Mouse (Mus musculus) myocyte (in vitro differentiated cells): ENCODE results near the gene Mab21l3. TPM values are rescaled to one million over a fixed set of nuclear protein-coding genes. Genes with fewer than 3 reads are reported as not detected.

Experiments used
- H3K27me3 ChIP-seq: one replicate; pipeline ENCODE4 v1.6.1; 2011; ENCODE audit not compliant: control insufficient read depth, insufficient read depth, insufficient read length
- H3K36me3 ChIP-seq: one replicate; pipeline ENCODE4 v1.6.1; 2011; ENCODE audit not compliant: control insufficient read depth, insufficient read depth
- H3K4me2 ChIP-seq: one replicate; pipeline ENCODE4 v1.6.1; 2011; ENCODE audit warnings: low read depth, control low read depth
- H3K4me3 ChIP-seq: one replicate; pipeline ENCODE4 v1.5.1; 2011; ENCODE audit warnings: mild to moderate bottlenecking, control low read depth, moderate library complexity
- H3K79me2 ChIP-seq: one replicate; pipeline ENCODE4 v1.6.1; 2011; ENCODE audit not compliant: control insufficient read depth, insufficient read depth
- H3ac ChIP-seq: one replicate; pipeline ENCODE4 v1.6.1; 2011; ENCODE audit not compliant: control insufficient read depth, insufficient read length
- CEBPB ChIP-seq: IDR thresholded peaks from 2 replicates; pipeline ENCODE4 v1.6.1; 2011; ENCODE audit warnings: mild to moderate bottlenecking, moderate library complexity; ENCODE audit not compliant: poor library complexity, insufficient read depth, severe bottlenecking
- E2F4 ChIP-seq: IDR thresholded peaks from one replicate; pipeline ENCODE4 v1.6.1; 2011; ENCODE audit warnings: mild to moderate bottlenecking, control low read depth, moderate library complexity; ENCODE audit not compliant: insufficient read depth
- MAX ChIP-seq: IDR thresholded peaks from one replicate; pipeline ENCODE4 v1.6.1; 2011; ENCODE audit warnings: low read depth, mild to moderate bottlenecking, control low read depth
- MYOD1 ChIP-seq, 3 experiments: IDR thresholded peaks; one replicate each; pipeline ENCODE4 v1.6.1; 2011; ENCODE audit warnings: control low read depth in 2 of 3, low read depth in 2 of 3, mild to moderate bottlenecking in 2 of 3, moderate library complexity in 1 of 3; ENCODE audit not compliant: insufficient read length in 2 of 3, control insufficient read depth in 1 of 3
- MYOG ChIP-seq, 3 experiments: IDR thresholded peaks; one replicate each; pipeline ENCODE4 v1.6.1; 2011; ENCODE audit warnings: control low read depth in 2 of 3, low read depth in 2 of 3, mild to moderate bottlenecking in 2 of 3; ENCODE audit not compliant: insufficient read length in 2 of 3, control insufficient read depth in 1 of 3, insufficient read depth in 1 of 3
- POLR2A ChIP-seq: IDR thresholded peaks from one replicate; pipeline ENCODE4 v1.6.1; 2011; ENCODE audit warnings: low read depth, mild to moderate bottlenecking, control low read depth, moderate library complexity; ENCODE audit not compliant: insufficient read length
- POLR2AphosphoS2 ChIP-seq: IDR thresholded peaks from one replicate; pipeline ENCODE4 v1.6.1; 2011; ENCODE audit warnings: low read depth, control low read depth; ENCODE audit not compliant: insufficient read length
- REST ChIP-seq: IDR thresholded peaks from one replicate; pipeline ENCODE4 v1.6.1; 2011; ENCODE audit warnings: mild to moderate bottlenecking, control low read depth, moderate library complexity; ENCODE audit not compliant: insufficient read depth, insufficient read length
- SRF ChIP-seq: IDR thresholded peaks from one replicate; pipeline ENCODE4 v1.6.1; 2011; ENCODE audit warnings: low read depth; ENCODE audit not compliant: control insufficient read depth, insufficient read length
- TCF12 ChIP-seq: IDR thresholded peaks from one replicate; pipeline ENCODE4 v1.6.1; 2011; ENCODE audit warnings: mild to moderate bottlenecking, control low read depth; ENCODE audit not compliant: poor library complexity, insufficient read depth, severe bottlenecking
- TCF3 ChIP-seq: IDR thresholded peaks from one replicate; pipeline ENCODE4 v1.6.1; 2011; ENCODE audit warnings: low read depth, control low read depth; ENCODE audit not compliant: insufficient read length
- USF1 ChIP-seq: IDR thresholded peaks from one replicate; pipeline ENCODE4 v1.6.1; 2011; ENCODE audit warnings: low read depth, mild to moderate bottlenecking, control low read depth, moderate library complexity
- polyA plus RNA-seq: library from polyadenylated mRNA; unstranded; fragments of >200 nt; fragmentation: generic; extraction: Trizol; gene quantifications from one replicate; pipeline ENCODE4 v1.2.1, GENCODE M21; 2012; ENCODE audit warnings: missing spikeins

Gene Mab21l3
- polyA plus RNA-seq, 1 experiment = 0.85 TPM

DNA sequence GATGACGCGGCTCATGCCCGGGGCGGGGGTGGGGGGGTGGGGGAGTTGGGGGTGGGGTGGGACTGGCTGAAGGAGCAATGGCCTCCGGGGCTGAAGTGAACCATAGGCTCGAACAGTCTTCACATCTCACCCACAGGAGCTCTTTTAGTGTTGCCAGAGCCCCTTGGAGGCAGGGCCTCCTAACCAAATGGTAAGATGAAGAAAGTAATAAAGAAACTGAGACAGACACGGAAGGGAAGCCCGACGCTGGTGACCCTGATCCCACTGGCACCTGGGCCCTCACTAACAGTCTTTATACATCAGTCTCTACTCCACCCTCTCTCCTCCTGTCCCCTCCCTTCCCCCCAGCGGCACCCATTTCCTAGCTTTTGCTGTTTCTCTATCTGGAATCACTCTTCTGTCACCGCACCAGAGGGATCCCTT lies 48.2 kb downstream of the Mab21l3 start:
- Histone ChIP-seq H3K4me2 (no peak overlapping the region), H3ac (no peak overlapping the region), H3K36me3 (no peaks in the 10 kb centered on the region), H3K27me3 (no peaks in the 10 kb centered on the region), H3K4me3 (no peak overlapping the region), H3K79me2 (no peaks in the 10 kb centered on the region)
- TF ChIP-seq SRF = no peak
- no peak for TF ChIP-seq TCF3
- no peak for TF ChIP-seq MYOD1 (IDR thresholded peaks at IDR 0.05; ENCODE audit: control insufficient read depth in 1 of 3, insufficient read length in 2 of 3, low read depth in 2 of 3)
- TF ChIP-seq POLR2AphosphoS2 = no peak

DNA sequence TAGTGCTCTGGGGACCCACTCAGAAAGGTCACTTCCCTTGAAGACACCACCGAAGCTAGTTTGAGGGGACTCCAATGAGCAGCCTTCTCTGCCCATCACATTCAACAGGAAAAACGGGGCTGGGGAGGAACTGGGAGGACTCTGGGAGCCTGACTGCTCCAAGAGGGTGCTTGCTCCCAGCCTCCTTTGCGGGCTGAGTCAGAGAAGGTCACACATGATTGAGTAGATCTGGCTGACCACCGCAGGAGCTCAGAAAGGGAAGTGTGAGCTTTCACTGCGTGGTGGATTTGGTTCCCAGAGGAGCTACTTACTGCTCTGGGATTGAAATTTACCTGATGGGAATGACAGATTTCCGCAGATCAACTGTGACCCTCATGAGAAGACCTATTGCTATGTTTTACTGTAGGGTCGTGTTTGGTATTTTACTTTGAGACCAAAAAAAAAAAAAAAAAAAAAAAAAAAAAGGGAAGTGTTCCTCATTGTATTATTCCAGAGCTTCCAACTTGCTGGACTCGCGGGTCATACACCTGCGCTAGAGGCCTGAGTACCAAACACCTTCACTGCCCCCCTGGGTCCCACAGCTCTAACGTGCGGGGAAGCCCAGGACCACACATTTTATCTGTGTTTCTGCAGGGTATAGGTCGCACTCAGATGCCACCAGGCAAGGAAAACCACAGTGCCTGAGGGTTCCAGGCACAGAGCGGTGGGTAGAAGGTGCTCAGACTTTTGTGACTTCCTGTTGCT lies 48.7 kb downstream of the Mab21l3 start:
- TF ChIP-seq TCF12 (no peak), USF1 (no peak), POLR2AphosphoS2 (no peak), SRF (no peak), MYOG (IDR thresholded peaks at IDR 0.05; ENCODE audit: control insufficient read depth in 1 of 3, insufficient read depth in 1 of 3, insufficient read length in 2 of 3, low read depth in 2 of 3) (no peak), MAX (no peak), REST (no peak), E2F4 (no peak), TCF3 (no peak), POLR2A (no peak), CEBPB (no peak)
- no peak overlapping the region for H3K4me3 ChIP-seq
- H3K4me2 ChIP-seq = no peak overlapping the region
- H3K79me2 ChIP-seq = no peaks in the 10 kb centered on the region
- no peak overlapping the region for H3ac ChIP-seq
- H3K27me3 ChIP-seq = no peaks in the 10 kb centered on the region
- H3K36me3 ChIP-seq = no peaks in the 10 kb centered on the region

DNA sequence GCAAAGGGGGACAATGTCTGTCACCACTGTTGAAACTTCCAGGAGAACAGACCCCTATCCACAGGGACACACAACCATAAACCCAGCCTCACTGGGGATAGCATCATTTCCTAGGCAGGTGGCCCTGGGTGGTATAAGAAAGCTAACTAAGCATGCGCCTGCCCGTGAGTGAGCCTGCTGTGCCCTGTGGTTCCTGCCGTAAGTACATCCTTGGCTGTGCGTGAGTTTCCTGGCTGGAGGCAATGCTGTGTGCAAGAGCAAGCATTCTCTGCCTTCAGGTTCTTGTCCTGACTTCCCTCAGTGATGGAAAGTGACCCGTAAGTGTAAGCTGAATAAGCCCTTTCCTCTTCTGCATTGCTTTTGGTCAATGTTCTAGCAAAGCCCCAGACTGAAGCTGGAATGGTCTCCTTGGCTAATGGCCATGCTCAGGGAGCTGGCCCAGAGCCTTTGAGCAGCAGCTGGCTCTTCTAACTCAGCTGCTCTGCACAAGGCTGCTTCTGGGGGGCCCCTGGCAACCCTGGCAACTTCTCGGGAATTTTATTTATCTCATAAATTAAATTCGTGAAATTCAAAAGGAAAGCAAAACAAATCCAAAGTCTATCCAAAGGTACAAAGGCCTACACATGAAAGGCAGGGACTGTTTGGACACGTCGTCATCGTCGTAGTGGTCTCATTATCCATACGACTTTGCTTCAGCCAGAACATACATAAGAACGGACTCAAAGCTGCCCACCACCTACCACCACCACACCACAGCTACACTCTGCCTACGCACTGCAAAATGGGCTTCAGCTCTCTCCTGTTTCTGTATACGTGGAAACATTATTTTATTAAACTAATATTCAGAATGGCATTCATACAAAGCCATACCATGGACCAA lies 50.7 kb downstream of the Mab21l3 start:
- TF ChIP-seq SRF (no peak), MYOD1 (IDR thresholded peaks at IDR 0.05; ENCODE audit: control insufficient read depth in 1 of 3, insufficient read length in 2 of 3, low read depth in 2 of 3) (peak in 2 of 3 experiments; percentile 12 to 18), MYOG (IDR thresholded peaks at IDR 0.05; ENCODE audit: control insufficient read depth in 1 of 3, insufficient read depth in 1 of 3, insufficient read length in 2 of 3, low read depth in 2 of 3) (peak in 2 of 3 experiments; percentile 33 to 71)
- H3ac ChIP-seq = no peak overlapping the region
- H3K4me3 ChIP-seq = no peak overlapping the region
- H3K27me3 ChIP-seq = peaks cover 5% of the 10 kb centered on the region
- no peaks in the 10 kb centered on the region for H3K36me3 ChIP-seq
- no peak overlapping the region for H3K4me2 ChIP-seq
- H3K79me2 ChIP-seq = no peaks in the 10 kb centered on the region

DNA sequence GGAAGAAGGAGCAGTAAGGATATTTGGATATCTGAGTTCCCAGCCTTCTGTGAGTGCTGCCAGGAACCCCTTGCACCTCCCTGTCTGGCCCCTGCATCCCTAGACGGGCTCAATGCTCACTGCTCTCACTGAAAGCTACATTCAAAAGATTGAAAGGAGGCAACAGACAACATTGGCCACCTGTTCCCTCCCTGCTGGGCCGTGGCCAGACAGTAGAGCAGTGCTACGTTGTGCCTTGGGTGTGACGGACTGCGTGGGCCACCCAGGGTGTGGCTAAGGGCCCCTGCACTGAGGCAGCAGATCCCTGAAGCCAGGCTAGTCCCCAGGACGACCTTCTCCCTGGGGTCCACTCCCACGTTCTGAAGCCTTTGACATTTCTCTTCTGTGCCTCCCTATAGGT lies 52.5 kb downstream of the Mab21l3 start:
- TF ChIP-seq MYOG (IDR thresholded peaks at IDR 0.05; ENCODE audit: control insufficient read depth in 1 of 3, insufficient read depth in 1 of 3, insufficient read length in 2 of 3, low read depth in 2 of 3) (peak in 2 of 3 experiments; percentile 85 to 89), CEBPB (no peak), MAX (no peak), REST (no peak), POLR2A (no peak), USF1 (no peak), SRF (peak; percentile 4), POLR2AphosphoS2 (no peak), E2F4 (no peak), MYOD1 (IDR thresholded peaks at IDR 0.05; ENCODE audit: control insufficient read depth in 1 of 3, insufficient read length in 2 of 3, low read depth in 2 of 3) (peak in 2 of 3 experiments; percentile 92 to 96), TCF12 (no peak)
- Histone ChIP-seq H3ac (no peak overlapping the region), H3K4me3 (no peak overlapping the region), H3K27me3 (peaks cover 5% of the 10 kb centered on the region), H3K4me2 (no peak overlapping the region), H3K36me3 (no peaks in the 10 kb centered on the region), H3K79me2 (no peaks in the 10 kb centered on the region)
